Mouse (Mus musculus) spleen, postnatal 0 days (tissue): Measurements from ENCODE around the gene Mpig6b. TPM values are rescaled to one million over a fixed set of nuclear protein-coding genes. Genes with fewer than 3 reads are reported as not detected.

Experiments used
- polyA plus RNA-seq: library from polyadenylated mRNA; unstranded; fragments of >200 nt; fragmentation: Nextera tagmentation; extraction: Ambion mirVana; gene quantifications from 2 replicates; pipeline ENCODE4 v1.2.1, GENCODE M21; 2015

Mpig6b gene
- 2.5 and 3.1 TPM in 2 replicates for polyA plus RNA-seq

DNA sequence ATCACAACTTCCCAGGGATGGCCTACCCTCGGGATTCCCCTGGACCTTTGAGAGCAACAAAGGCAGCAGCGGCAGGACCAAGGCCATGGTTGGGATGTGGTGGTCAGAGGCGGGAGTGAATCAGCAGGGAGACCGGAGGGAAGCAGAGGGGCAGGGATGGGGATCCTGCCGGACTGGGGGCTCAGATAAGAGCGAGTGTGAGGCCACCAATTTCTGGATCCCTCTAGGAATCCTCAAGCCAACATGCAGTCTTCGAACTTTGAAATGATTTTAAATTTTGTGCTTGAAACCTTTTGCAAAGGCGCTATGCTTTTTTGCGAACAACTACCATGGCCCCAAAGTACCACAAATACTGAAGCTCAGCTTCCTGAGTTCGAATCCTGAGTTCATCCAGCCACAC, at the start of gene Mpig6b:
TSS of gene Mpig6b (minus strand) at position 101 of the 400 bp plus-strand sequence.

GRCm38 (mm10) chr17:35115046-35116019, 49.3 kb upstream of the Mpig6b start, which contains the start of gene Ly6g5b:
Ly6g5b (minus strand) TSS chr17:35115428.

GRCm38 (mm10) chr17:35108097-35108496, 42.1 kb upstream of the Mpig6b start, which contains the start of gene Ly6g5c:
Ly6g5c (plus strand) TSS chr17:35108279.

GRCm38 (mm10) chr17:35088825-35089644, 23.1 kb upstream of the Mpig6b start, which contains the start of gene Abhd16a:
Abhd16a (plus strand) TSS chr17:35089263.

DNA sequence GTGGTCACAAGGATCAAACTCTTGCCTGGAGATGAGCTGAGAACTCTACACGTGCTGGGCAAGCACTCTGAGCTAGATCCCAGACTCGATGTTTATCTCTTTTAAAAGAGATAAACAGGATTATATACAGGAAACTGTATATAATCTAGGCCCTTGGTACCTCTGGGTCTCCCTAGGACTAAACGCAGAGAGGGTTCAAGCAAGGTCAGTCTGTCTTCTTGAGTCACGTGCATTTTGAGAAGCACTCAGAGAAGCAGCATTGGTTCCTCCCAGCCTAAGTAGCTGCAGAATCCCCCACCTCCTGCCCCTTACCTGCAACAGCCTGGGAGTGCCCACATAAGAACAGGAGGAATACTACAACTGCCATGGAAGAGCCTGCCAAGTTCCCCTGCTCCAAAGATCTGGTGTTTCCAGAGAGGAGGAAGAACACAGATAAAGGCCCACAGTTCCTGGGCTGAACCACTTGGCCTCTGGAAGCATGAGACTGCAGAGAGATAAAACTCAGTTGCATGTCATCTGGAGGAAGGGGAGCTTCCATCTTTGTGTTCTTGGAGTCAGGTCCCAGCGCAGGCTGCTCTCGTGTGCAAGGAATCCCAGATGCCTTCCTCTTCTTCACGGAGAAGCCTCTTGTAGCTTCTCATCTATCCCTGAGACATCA, 19.4 kb upstream of the Mpig6b start, which contains the start of gene Ly6g6f:
TSS of gene Ly6g6f (minus strand) at position 403 of the 658 bp plus-strand sequence.

DNA sequence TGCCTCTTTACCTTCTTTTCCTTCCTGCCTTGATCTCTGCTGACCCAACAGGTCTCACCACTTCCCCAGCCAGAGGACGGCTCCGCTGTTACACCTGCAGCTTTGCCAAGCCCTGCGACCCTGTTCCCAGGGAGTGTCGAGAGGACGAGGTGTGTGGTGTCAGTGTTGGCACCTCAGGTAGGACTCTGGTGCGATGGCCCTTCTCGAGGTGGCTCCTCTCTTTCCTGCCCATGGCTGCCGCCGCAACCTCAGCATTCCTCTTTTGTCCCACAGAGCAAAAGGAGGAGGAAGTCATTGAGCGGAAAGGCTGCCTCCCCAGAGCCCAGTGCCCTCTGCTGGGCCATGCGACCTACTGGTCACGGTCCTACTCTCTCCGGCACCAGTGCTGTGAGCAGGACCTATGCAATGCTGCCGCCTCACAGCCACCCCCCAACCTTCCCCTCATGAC, 11.8 kb upstream of the Mpig6b start, which contains the start of gene Ly6g6d:
TSS of gene Ly6g6d (minus strand) at position 280 of the 448 bp plus-strand sequence.

DNA sequence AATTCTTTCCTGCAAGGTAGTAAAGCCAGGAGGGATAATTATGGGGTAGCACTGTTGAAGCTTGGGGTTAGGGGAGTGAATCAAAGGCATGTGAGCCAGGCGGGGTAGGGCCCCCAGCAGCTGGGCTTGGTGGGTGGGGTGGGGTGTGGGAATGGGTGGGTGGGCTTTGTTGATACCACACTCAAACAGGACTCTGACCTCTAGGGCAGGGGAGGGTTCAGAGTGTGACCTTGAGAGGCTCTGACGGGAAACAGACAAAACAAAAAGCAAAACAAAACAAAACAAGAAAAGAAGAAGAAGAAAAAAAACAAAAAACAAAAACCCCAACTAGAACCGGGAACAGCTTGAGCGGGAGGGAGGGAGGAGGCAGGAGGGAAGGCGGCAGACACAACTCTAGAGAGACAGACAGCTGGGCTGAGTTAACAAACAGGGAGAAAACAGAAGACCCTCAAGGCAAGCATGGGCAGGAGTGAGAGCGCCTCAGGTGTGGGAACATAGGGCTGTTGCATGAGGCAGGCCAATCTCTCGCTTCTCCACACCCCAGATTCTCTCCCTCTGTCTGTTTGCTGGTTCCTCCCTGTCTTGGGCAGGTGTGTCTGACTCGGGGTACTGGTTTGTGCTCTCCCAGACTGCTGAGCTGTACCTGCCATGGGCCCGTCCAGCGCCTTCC, 10.7 kb upstream of the Mpig6b start, which contains the start of gene Ly6g6e:
TSS of gene Ly6g6e (plus strand) at position 396 of the 670 bp plus-strand sequence.

GRCm38 (mm10) chr17:35064951-35065947, 735 bp downstream of the Mpig6b start, which contains the start of gene Ly6g6c:
Ly6g6c (plus strand) TSS chr17:35065388.

DNA sequence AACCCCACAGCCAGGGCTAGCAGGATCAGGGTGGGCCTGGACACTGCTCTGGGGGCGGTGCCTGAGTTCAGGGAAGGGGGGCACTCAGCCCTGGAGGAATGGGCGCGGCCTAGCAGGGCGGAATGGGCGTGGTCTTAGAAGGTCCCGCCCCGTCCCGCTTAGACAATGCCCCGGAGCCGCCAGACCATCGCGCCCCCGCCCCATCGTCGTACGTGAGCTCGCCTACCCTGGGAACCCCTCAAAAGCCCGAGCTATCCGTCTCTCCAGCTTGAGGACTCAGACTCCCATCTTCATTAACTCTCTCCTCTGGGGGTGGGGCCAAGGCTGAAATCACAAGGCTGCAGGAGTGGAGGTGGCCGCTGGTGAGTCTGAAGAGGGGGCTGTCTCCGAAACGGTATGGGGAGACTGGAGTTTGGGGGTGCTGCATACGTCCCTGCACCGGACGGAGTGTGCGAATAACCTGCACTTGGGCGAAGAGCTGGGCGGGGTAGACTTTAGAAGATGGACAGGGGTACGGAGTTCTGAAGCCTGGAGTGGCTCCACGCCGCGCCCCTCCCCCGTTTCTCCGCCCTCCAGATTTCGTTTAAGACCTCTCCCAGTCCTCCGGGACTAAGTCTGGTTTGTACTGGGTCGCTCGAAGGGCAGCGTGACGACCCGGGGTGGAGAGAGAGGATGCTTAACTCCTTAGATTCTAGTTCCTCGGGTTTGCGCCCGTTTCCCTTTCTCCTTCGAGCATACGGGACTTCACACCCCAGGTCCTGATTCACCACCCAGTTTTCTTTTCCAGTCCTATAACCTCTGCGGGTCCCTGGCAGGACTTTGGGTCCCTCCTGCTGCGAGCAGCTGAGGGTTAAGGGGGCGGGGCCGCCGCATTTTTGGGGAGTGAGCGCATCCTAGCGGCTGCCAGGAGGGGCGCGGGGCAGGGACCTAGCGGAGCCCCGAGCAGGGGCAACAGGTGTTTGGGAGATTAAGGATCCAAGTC, 6.8 kb downstream of the Mpig6b start, which contains the start of gene Ddah2:
TSS of gene Ddah2 (plus strand) at position 125 of the 982 bp plus-strand sequence.

GRCm38 (mm10) chr17:35049561-35050016, 16.4 kb downstream of the Mpig6b start, which contains the start of gene Clic1:
Clic1 (plus strand) TSS chr17:35049966.

DNA sequence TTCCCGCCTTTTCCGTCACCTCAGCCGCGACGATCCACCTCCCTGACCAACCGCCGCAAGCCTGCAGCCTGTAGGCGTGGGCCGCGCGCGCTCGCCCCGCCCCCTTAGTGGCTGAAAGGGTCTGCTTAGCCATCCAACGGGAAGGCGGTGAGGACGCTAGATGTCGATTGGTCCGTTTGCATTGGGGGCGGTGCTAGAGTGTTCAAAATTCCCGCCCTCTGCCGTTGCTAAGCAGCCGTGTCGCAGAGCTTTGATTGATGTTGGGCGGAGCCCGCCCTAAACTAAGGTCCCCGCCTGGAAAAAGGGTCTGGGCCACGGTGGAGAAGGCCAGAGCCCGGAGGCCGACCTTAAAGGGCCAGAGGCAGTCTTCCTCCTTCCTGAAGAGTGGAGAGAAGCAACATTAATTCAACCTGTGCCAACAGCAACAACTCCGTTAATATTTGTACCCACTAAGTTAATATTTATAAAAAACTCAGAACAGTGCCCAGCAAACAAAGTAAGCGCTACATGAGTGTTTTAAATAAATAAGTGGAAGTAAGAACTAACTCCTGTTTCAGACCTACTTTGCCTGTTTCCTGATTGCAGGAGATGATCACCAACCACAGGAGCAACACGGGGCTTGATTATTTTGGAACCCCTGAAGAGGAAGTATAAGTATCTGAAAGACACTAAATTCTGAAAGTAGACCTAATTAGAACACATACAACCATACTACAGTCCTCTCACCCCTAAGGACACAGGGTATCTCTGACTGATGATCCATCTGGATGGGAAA, 19.1 kb downstream of the Mpig6b start, which contains the start of gene Msh5:
TSS of gene Msh5 (minus strand) at position 65 of the 775 bp plus-strand sequence.

GRCm38 (mm10) chr17:35027277-35028068, 38.5 kb downstream of the Mpig6b start, which contains the start of gene Sapcd1:
Sapcd1 (minus strand) TSS chr17:35028016.

GRCm38 (mm10) chr17:35016376-35016775, 49.6 kb downstream of the Mpig6b start, which contains the start of gene Vwa7:
Vwa7 (plus strand) TSS chr17:35016579.

